Mouse (Mus musculus): ENCODE results near the gene Dcn. TPM values are rescaled to one million over a fixed set of nuclear protein-coding genes. Genes with fewer than 3 reads are reported as not detected.

The Dcn gene
- total RNA-seq, 2 experiments from 2014 or later = 496 to 539 TPM

GRCm38 (mm10) chr10:97538202-97538601 is 58.8 kb downstream of the Dcn start:
- no peak for DNase-seq
- intact Hi-C loops (cut with DNase I) = no loop called here

DNA sequence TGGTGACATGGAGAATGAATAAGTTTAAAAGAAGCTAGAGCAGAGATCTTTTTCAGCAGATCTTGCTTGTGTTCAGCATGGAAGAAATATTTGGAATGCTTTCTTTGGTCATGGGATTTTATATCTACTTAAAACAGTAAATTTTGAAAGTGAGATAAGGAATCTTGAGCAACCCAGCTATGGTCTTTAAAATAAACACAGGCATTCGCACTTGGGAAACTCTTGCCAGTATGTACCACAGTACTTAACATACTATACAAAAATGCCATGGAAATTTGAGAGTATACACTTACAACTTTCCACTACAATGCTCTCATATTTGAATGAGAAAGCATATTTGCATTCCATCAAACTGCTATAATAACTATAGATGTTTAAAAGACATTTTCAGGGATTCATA is 68.3 kb downstream of the Dcn start:
- intact Hi-C loops (cut with DNase I) = no loop called here
- DNase-seq = no peak

- intact Hi-C loops (cut with DNase I) = loop anchor here (5.0 kb wide), 3 partner anchors 83 to 188 kb away; no protein-coding TSS in a partner anchor
- peak; percentile 31 to 44 for DNase-seq
Observed at GRCm38 (mm10) chr10:97564957-97565856, 85.8 kb downstream of the Dcn start, which contains the start of gene Lum. Gene Lum, plus strand, starts transcription at chr10:97565128.

- intact Hi-C loops (cut with DNase I) = loop anchor here (5.0 kb wide), 3 partner anchors 85 to 190 kb away; no protein-coding TSS in a partner anchor
Observed at GRCm38 (mm10) chr10:97567489-97568135, 88.2 kb downstream of the Dcn start.

More at GRCm38 (mm10) chr10:97567489-97568135, 88.2 kb downstream of the Dcn start:
- no peak for DNase-seq

Other genes with a start within 250 kb of the Dcn start
- 100 to 1,000 TPM; 137 to 148 TPM for gene Lum, start 85.5 kb downstream of the Dcn start, total RNA-seq (2021)
- gene Kera, start 127.3 kb downstream of the Dcn start, total RNA-seq (2021) = not detected
- gene Epyc, start 164.5 kb downstream of the Dcn start, total RNA-seq (2021) = under 1 TPM; 0.29 to 0.45 TPM
- gene Ccer1, start 213.4 kb downstream of the Dcn start, total RNA-seq (2021) = not detected
- not detected for gene C030005K15Rik, start 247.1 kb downstream of the Dcn start, total RNA-seq (2021)